Mouse (Mus musculus) frontal cortex, postnatal 36 days (tissue): Measurements from ENCODE around the gene Rhbdf1.

Experiments used
- DNase-seq, 2 experiments: peaks; one replicate each; pipeline ENCODE4 v3.0.0; 2022; ENCODE audit warnings: low spot score in 2 of 2

Rhbdf1 gene

GRCm38 (mm10) chr11:32190603-32191110 lies 31.4 kb downstream of the Rhbdf1 start:
- DNase-seq, result no peak

DNA sequence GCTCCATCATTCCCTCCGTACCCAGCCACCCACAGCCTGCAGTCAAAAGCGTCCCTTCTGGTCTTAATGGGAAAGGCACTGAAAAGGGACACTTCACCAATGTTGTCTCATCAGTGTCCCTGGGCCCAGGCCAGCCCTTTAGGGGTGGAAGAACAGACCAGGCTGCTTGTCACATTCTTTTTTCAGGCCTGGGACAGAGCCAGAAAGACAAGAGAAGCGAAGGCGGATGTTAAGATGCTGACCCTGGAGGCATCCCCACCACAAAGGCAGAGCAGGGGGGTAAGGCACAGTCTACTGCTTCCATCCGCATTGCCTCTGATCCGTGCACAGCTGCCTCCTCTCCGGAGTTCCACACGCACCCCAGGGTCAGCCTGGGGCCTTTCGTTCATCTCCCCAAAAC lies 32.0 kb downstream of the Rhbdf1 start:
- DNase-seq, result no peak

- DNase-seq, result no peak
These were observed 32.7 kb downstream of the Rhbdf1 start for GRCm38 (mm10) chr11:32189434-32189833.

- no peak for DNase-seq
These were observed 33.2 kb downstream of the Rhbdf1 start for GRCm38 (mm10) chr11:32188881-32189280.

DNA sequence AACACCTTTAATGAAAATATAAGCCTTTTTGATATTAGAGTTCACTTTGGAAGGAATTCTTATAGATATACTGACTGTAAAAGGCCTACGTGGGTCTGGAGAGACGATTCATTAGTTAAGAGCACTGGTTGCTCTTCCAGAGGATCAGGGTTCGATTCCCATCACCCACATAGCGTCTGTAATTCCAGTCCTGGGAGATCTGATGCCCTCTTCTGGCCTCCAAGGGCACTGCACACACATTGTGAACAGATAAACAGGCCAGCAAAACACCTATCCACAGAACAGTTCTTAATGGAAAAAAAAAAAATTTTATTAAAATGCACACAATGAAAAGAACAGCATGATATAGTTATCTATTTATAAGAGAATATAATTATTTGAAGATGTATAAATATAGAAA lies 34.8 kb downstream of the Rhbdf1 start:
- DNase-seq, result no peak

GRCm38 (mm10) chr11:32186031-32186430 lies 36.1 kb downstream of the Rhbdf1 start:
- no peak for DNase-seq

GRCm38 (mm10) chr11:32184469-32184868 lies 37.6 kb downstream of the Rhbdf1 start:
- no peak for DNase-seq

- DNase-seq, result peak; percentile 92 to 93
These were observed 39.9 kb downstream of the Rhbdf1 start for GRCm38 (mm10) chr11:32181973-32182868.

GRCm38 (mm10) chr11:32181246-32181645 lies 40.9 kb downstream of the Rhbdf1 start:
- DNase-seq, result no peak

DNA sequence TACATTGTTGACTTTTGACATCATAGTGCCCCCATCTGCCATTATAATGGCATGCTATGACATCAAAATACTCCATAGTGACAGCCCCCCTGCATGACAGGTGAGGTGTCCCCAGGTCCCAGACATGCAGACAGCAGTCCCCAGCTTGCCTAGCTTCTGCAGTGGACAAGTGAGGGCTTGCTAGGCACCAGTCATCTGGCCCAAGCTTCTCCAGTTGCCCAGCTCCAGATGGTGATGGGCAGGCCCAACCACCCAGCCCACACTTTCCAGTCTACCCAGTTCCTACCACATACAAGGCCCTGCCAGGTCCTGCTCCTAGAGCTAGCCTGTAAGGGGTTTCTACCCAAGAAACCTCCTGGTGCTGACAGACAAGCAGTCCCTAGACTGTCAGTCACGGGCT lies 43.6 kb downstream of the Rhbdf1 start:
- DNase-seq, result no peak

- DNase-seq, result no peak
These were observed 55.4 kb downstream of the Rhbdf1 start for GRCm38 (mm10) chr11:32166683-32167082.

GRCm38 (mm10) chr11:32161922-32162804 lies 59.9 kb downstream of the Rhbdf1 start:
- peak; percentile 87 to 88 for DNase-seq

GRCm38 (mm10) chr11:32161500-32161899 lies 60.6 kb downstream of the Rhbdf1 start:
- DNase-seq, result peak in 1 of 2 experiments; percentile 35

GRCm38 (mm10) chr11:32160341-32160740 lies 61.8 kb downstream of the Rhbdf1 start:
- DNase-seq, result no peak
